Mouse (Mus musculus): ENCODE data around the gene Flnb. TPM values are rescaled to one million over a fixed set of nuclear protein-coding genes. Genes with fewer than 3 reads are reported as not detected.

The Flnb gene
- polyA plus RNA-seq, 1 experiment from 2014 or later = 26.8 TPM

- Histone ChIP-seq H3K36me3 (ENCODE audit: control insufficient read depth, insufficient read depth, low read length) (no peaks in the 10 kb centered on the region), H3K27ac (ENCODE audit: low read depth) (no peak overlapping the region)
- no peak for ATAC-seq (replicated peaks; ENCODE audit: low FRiP score, low TSS enrichment, low read depth)
These were observed 17.1 kb upstream of the Flnb start for GRCm38 (mm10) chr14:7800611-7801010.

DNA sequence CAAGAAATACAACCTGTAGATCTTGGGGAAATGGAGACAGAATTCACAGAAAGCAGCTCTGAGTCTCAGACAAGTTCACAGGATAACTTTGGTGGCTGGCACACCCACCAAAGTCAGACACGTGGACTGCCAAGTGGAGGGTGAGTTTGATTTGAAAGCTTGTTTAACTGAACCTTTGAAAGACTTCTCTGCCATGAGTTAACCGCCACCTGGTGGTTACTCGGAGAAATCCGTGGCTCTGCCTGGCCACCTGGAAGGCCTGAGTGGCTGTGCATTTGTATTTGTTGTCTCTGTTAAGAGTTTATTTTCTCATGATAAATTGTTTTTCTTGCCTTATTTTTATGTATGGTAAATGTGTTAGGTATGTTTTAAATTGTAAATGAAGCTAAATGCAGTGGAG lies 15.9 kb upstream of the Flnb start:
- no peaks in the 10 kb centered on the region for H3K4me1 ChIP-seq (replicated peaks; ENCODE audit: control insufficient read depth, insufficient read depth, low read length)
- H3K27ac ChIP-seq (ENCODE audit: low read depth) = no peak overlapping the region
- no peaks in the 10 kb centered on the region for H3K27me3 ChIP-seq (replicated peaks; ENCODE audit: control insufficient read depth, insufficient read depth, low read length)
- no peak overlapping the region for H3K4me3 ChIP-seq (ENCODE audit: low read depth, low read length)
- H3K9me3 ChIP-seq (ENCODE audit: control insufficient read depth, low read length) = no peaks in the 10 kb centered on the region
- WGBS = 10% methylated on average over 4 of the region's 4 CpGs
- ATAC-seq (replicated peaks; ENCODE audit: low FRiP score, low TSS enrichment, low read depth) (no peak), DNase-seq (ENCODE audit: low spot score) (no peak)
- H3K4me2 ChIP-seq (ENCODE audit: low read length) = no peak overlapping the region
- no peak overlapping the region for H3K9ac ChIP-seq (ENCODE audit: low read length)
- H3K36me3 ChIP-seq (ENCODE audit: control insufficient read depth, insufficient read depth, low read length) = no peaks in the 10 kb centered on the region

More at GRCm38 (mm10) chr14:7800611-7801010, 17.1 kb upstream of the Flnb start:
- H3K4me2 ChIP-seq (ENCODE audit: low read length) = no peak overlapping the region
- no peak for DNase-seq (ENCODE audit: low spot score)
- no peak overlapping the region for H3K4me3 ChIP-seq (ENCODE audit: low read depth, low read length)
- H3K27me3 ChIP-seq (replicated peaks; ENCODE audit: control insufficient read depth, insufficient read depth, low read length) = no peaks in the 10 kb centered on the region
- H3K4me1 ChIP-seq (replicated peaks; ENCODE audit: control insufficient read depth, insufficient read depth, low read length) = no peaks in the 10 kb centered on the region
- H3K9me3 ChIP-seq (ENCODE audit: control insufficient read depth, low read length) = no peaks in the 10 kb centered on the region
- no peak overlapping the region for H3K9ac ChIP-seq (ENCODE audit: low read length)

- H3K4me1 ChIP-seq (replicated peaks; ENCODE audit: control insufficient read depth, insufficient read depth, low read length) = no peaks in the 10 kb centered on the region
- H3K4me3 ChIP-seq (ENCODE audit: low read depth, low read length) = no peak overlapping the region
- 55% methylated on average over 4 of the region's 4 CpGs for WGBS
- no peaks in the 10 kb centered on the region for H3K27me3 ChIP-seq (replicated peaks; ENCODE audit: control insufficient read depth, insufficient read depth, low read length)
- no peaks in the 10 kb centered on the region for H3K36me3 ChIP-seq (ENCODE audit: control insufficient read depth, insufficient read depth, low read length)
- no peak for DNase-seq (ENCODE audit: low spot score)
- H3K9me3 ChIP-seq (ENCODE audit: control insufficient read depth, low read length) = no peaks in the 10 kb centered on the region
- H3K9ac ChIP-seq (ENCODE audit: low read length) = no peak overlapping the region
- no peak overlapping the region for H3K4me2 ChIP-seq (ENCODE audit: low read length)
- ATAC-seq (replicated peaks; ENCODE audit: low FRiP score, low TSS enrichment, low read depth) = no peak
- H3K27ac ChIP-seq (ENCODE audit: low read depth) = no peak overlapping the region
These were observed 13.7 kb upstream of the Flnb start for GRCm38 (mm10) chr14:7803874-7804557.

- Histone ChIP-seq H3K27me3 (replicated peaks; ENCODE audit: control insufficient read depth, insufficient read depth, low read length) (no peaks in the 10 kb centered on the region), H3K4me2 (ENCODE audit: low read length) (no peak overlapping the region), H3K4me1 (replicated peaks; ENCODE audit: control insufficient read depth, insufficient read depth, low read length) (0 out of 2 replicates have a peak, but pooled peaks cover 2% of the 10 kb centered on the region), H3K36me3 (ENCODE audit: control insufficient read depth, insufficient read depth, low read length) (no peaks in the 10 kb centered on the region), H3K9me3 (ENCODE audit: control insufficient read depth, low read length) (no peaks in the 10 kb centered on the region), H3K9ac (ENCODE audit: low read length) (no peak overlapping the region), H3K27ac (ENCODE audit: low read depth) (no peak overlapping the region), H3K4me3 (ENCODE audit: low read depth, low read length) (no peak overlapping the region)
- DNase-seq (ENCODE audit: low spot score) (no peak), ATAC-seq (replicated peaks; ENCODE audit: low FRiP score, low TSS enrichment, low read depth) (no peak)
- 88% methylated on average over 2 of the region's 2 CpGs for WGBS
These were observed 13.2 kb upstream of the Flnb start for GRCm38 (mm10) chr14:7804558-7804905.

DNA sequence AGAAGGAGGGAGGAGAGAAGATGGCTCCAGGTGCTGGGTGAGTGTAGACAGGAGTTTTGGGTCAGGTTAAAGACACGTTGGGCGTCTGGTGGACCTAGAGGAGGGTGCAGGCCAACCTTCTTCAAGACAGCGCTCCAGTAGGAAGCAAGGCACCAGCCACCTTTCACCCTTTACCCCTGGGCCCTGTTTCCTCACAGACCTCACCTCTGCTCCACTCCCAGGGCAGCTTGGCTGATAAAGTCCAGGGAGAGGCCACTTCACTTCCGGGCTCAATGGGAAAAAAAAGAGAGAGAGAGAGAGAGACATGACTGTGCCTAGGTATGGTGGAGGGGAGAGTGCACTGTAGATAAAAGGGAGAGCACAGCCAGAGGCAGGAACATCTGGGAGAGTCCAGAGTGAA lies 10.0 kb upstream of the Flnb start:
- no peak overlapping the region for H3K9ac ChIP-seq (ENCODE audit: low read length)
- no peak; the same call in 1 of the 2 replicates for ATAC-seq (replicated peaks; ENCODE audit: low FRiP score, low TSS enrichment, low read depth)
- H3K27me3 ChIP-seq (replicated peaks; ENCODE audit: control insufficient read depth, insufficient read depth, low read length) = no peaks in the 10 kb centered on the region
- no peaks in the 10 kb centered on the region for H3K36me3 ChIP-seq (ENCODE audit: control insufficient read depth, insufficient read depth, low read length)
- DNase-seq (ENCODE audit: low spot score) = no peak
- no peak overlapping the region for H3K4me2 ChIP-seq (ENCODE audit: low read length)
- H3K9me3 ChIP-seq (ENCODE audit: control insufficient read depth, low read length) = no peaks in the 10 kb centered on the region
- no peak overlapping the region for H3K27ac ChIP-seq (ENCODE audit: low read depth)
- H3K4me3 ChIP-seq (ENCODE audit: low read depth, low read length) = no peak overlapping the region
- H3K4me1 ChIP-seq (replicated peaks; ENCODE audit: control insufficient read depth, insufficient read depth, low read length) = 0 out of 2 replicates have a peak, but pooled peaks cover 4% of the 10 kb centered on the region
- WGBS = 73% methylated on average over 4 of the region's 4 CpGs

DNA sequence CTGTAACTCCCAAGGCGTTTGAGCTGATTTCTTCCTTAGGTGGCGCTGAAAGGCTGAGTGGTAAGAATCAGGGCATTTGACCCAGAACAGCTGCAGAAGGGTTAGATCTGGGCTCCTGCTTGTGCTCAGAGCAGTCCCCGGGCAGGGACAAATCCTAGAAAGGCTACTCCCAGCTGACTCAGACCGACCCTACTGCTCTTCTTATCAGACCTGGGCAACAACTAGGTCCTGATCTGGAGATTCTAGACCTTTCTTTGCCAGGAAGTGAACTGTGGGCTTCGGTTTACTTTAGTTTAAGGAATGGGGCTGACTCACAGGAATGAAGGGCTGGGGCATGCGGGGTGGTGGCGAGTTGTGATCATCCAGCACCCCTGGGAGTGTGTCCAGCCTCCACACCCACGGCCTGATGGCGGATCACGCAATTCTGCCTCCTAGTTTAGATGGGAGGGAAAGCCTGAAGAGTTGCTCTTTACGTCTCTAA lies 9.2 kb upstream of the Flnb start:
- WGBS = 65% methylated on average over 11 of the region's 11 CpGs
- no peaks in the 10 kb centered on the region for H3K36me3 ChIP-seq (ENCODE audit: control insufficient read depth, insufficient read depth, low read length)
- no peaks in the 10 kb centered on the region for H3K27me3 ChIP-seq (replicated peaks; ENCODE audit: control insufficient read depth, insufficient read depth, low read length)
- ATAC-seq (replicated peaks; ENCODE audit: low FRiP score, low TSS enrichment, low read depth) = no peak
- no peak for DNase-seq (ENCODE audit: low spot score)
- no peak overlapping the region; the same call in 1 of the 2 replicates for H3K27ac ChIP-seq (ENCODE audit: low read depth)
- H3K4me3 ChIP-seq (ENCODE audit: low read depth, low read length) = no peak overlapping the region
- no peaks in the 10 kb centered on the region for H3K9me3 ChIP-seq (ENCODE audit: control insufficient read depth, low read length)
- H3K9ac ChIP-seq (ENCODE audit: low read length) = no peak overlapping the region
- 0 out of 2 replicates have a peak, but pooled peaks cover 4% of the 10 kb centered on the region for H3K4me1 ChIP-seq (replicated peaks; ENCODE audit: control insufficient read depth, insufficient read depth, low read length)
- H3K4me2 ChIP-seq (ENCODE audit: low read length) = no peak overlapping the region

GRCm38 (mm10) chr14:7809043-7809955 lies 8.5 kb upstream of the Flnb start:
- Histone ChIP-seq H3K4me1 (replicated peaks; ENCODE audit: control insufficient read depth, insufficient read depth, low read length) (0 out of 2 replicates have a peak, but pooled peaks cover 4% of the 10 kb centered on the region), H3K4me2 (ENCODE audit: low read length) (no peak overlapping the region), H3K36me3 (ENCODE audit: control insufficient read depth, insufficient read depth, low read length) (no peaks in the 10 kb centered on the region), H3K9ac (ENCODE audit: low read length) (no peak overlapping the region), H3K9me3 (ENCODE audit: control insufficient read depth, low read length) (no peaks in the 10 kb centered on the region), H3K4me3 (ENCODE audit: low read depth, low read length) (no peak overlapping the region), H3K27ac (ENCODE audit: low read depth) (0 out of 2 replicates have a peak overlapping the region, but pooled peaks have one; percentile 17), H3K27me3 (replicated peaks; ENCODE audit: control insufficient read depth, insufficient read depth, low read length) (no peaks in the 10 kb centered on the region)
- ATAC-seq (replicated peaks; ENCODE audit: low FRiP score, low TSS enrichment, low read depth) = peak; percentile 53
- DNase-seq (ENCODE audit: low spot score) = no peak
- 66% methylated on average over 12 of the region's 12 CpGs for WGBS

- peak overlapping the region; percentile 90 for H3K4me2 ChIP-seq (ENCODE audit: low read length)
- no peak for DNase-seq (ENCODE audit: low spot score)
- no peaks in the 10 kb centered on the region for H3K9me3 ChIP-seq (ENCODE audit: control insufficient read depth, low read length)
- H3K4me3 ChIP-seq (ENCODE audit: low read depth, low read length) = peak overlapping the region; percentile 74
- peak; percentile 32 for ATAC-seq (replicated peaks; ENCODE audit: low FRiP score, low TSS enrichment, low read depth)
- no peaks in the 10 kb centered on the region for H3K27me3 ChIP-seq (replicated peaks; ENCODE audit: control insufficient read depth, insufficient read depth, low read length)
- no peaks in the 10 kb centered on the region for H3K36me3 ChIP-seq (ENCODE audit: control insufficient read depth, insufficient read depth, low read length)
- under 1% methylated on average over 36 of the region's 36 CpGs for WGBS
- H3K4me1 ChIP-seq (replicated peaks; ENCODE audit: control insufficient read depth, insufficient read depth, low read length) = peaks cover 29% of the 10 kb centered on the region
- H3K27ac ChIP-seq (ENCODE audit: low read depth) = peak overlapping the region; percentile 55; the same call in 1 of the 2 replicates
- peak overlapping the region; percentile 69 for H3K9ac ChIP-seq (ENCODE audit: low read length)
These were observed 835 bp downstream of the Flnb start for GRCm38 (mm10) chr14:7818463-7819121.
